Mouse (Mus musculus): ENCODE results near the gene Nadk.

- TF ChIP-seq CTCF (IDR thresholded peaks at IDR 0.05) (no peak), EP300 (IDR thresholded peaks at IDR 0.05) (no peak)
Observed at GRCm38 (mm10) chr4:155550446-155550845, 11.7 kb upstream of the Nadk start.

Data from lung, postnatal 0 days (tissue).